Mouse (Mus musculus) bone marrow, adult 2 months (tissue): Measurements from ENCODE around the gene Esrrb.

Source experiments
- CTCF ChIP-seq: fragments of 200-500 bp; IDR thresholded peaks from 2 replicates; pipeline ENCODE4 v1.5.1; 2011; ENCODE audit warnings: low read length, control low read depth; ENCODE audit not compliant: control insufficient read depth, insufficient read depth
- POLR2A ChIP-seq: fragments of 200-500 bp; IDR thresholded peaks from 2 replicates; pipeline ENCODE4 v1.6.1; 2011; ENCODE audit warnings: low read depth, mild to moderate bottlenecking, control low read depth, low read length, borderline replicate concordance; ENCODE audit not compliant: control insufficient read depth

DNA sequence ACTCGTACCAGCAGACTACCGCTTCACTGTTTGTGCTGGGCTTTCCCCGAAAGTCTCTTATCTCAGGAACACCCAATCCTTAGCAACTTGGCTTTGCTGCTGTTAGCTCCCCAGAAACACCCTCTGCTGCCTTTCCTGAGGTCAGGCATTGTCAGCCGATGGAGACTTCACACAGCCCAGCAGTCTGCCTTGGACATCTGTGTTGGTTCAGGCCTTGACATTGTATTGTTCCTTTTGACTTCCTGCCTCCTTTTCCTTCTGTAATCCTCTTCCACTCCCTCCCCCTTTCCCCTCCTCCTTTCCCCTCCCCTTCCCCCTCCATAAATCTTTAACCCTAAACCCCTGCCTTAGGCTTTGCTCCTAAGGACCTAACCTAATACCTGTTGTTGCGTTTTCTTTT lies 155.7 kb downstream of the Esrrb start:
- TF ChIP-seq POLR2A = no peak
- no peak for TF ChIP-seq CTCF
